Mouse (Mus musculus) embryonic fibroblast, embryonic 13.5 days (primary cell): ENCODE data around the gene Ntsr2.
"Not testable (repeated sequence)": the region's sequence is repeated elsewhere in the genome, so short reads cannot be mapped to it uniquely, and the experiment has no call there.

Experiments used
- CTCF ChIP-seq: IDR thresholded peaks from 2 replicates; pipeline ENCODE4 v1.5.1; 2011; ENCODE audit warnings: mild to moderate bottlenecking, control low read depth, low read length, moderate library complexity, borderline replicate concordance; ENCODE audit not compliant: insufficient read depth
- POLR2A ChIP-seq: IDR thresholded peaks from 2 replicates; pipeline ENCODE4 v1.6.1; 2011; ENCODE audit warnings: low read depth, mild to moderate bottlenecking, control low read depth, low read length, moderate library complexity

GRCm38 (mm10) chr12:16695252-16695651 is 42.1 kb downstream of the Ntsr2 start:
- TF ChIP-seq CTCF, POLR2A: not testable (repeated sequence)
